Mouse (Mus musculus) lung, embryonic 15.5 days (tissue): Measurements from ENCODE around the gene Pla2g2f. TPM values are rescaled to one million over a fixed set of nuclear protein-coding genes. Genes with fewer than 3 reads are reported as not detected.

ENCODE experiments used
- ATAC-seq: fragments of 200-750 bp; cut with Nextera tagmentation; 2 replicates; pipeline ENCODE4 v1.8.0; 2017; ENCODE audit warnings: moderate number of reproducible peaks, borderline replicate concordance; ENCODE audit not compliant: low FRiP score, low TSS enrichment; ENCODE audit errors: extremely low read depth
- H3K27ac ChIP-seq: fragments of 300-500 bp; sonication (generic); 2 replicates; pipeline ENCODE4 v1.5.1; 2015; ENCODE audit warnings: moderate library complexity, mild to moderate bottlenecking, inconsistent platforms
- H3K27me3 ChIP-seq: fragments of 300-500 bp; sonication (generic); 2 replicates; pipeline ENCODE4 v1.6.1; 2015; ENCODE audit warnings: inconsistent platforms
- H3K36me3 ChIP-seq: fragments of 300-500 bp; sonication (generic); 2 replicates; pipeline ENCODE4 v1.6.1; 2015; ENCODE audit warnings: inconsistent platforms
- H3K4me1 ChIP-seq: fragments of 300-500 bp; sonication (generic); 2 replicates; pipeline ENCODE4 v1.6.1; 2015; ENCODE audit warnings: inconsistent platforms
- H3K4me2 ChIP-seq: fragments of 300-500 bp; sonication (generic); 2 replicates; pipeline ENCODE4 v1.6.1; 2015; ENCODE audit warnings: inconsistent platforms, mild to moderate bottlenecking, moderate library complexity
- H3K4me3 ChIP-seq: fragments of 300-500 bp; sonication (generic); 2 replicates; pipeline ENCODE4 v1.5.1; 2015; ENCODE audit warnings: mild to moderate bottlenecking, inconsistent platforms
- H3K9ac ChIP-seq: fragments of 300-500 bp; sonication (generic); 2 replicates; pipeline ENCODE4 v1.6.1; 2015; ENCODE audit warnings: inconsistent platforms
- H3K9me3 ChIP-seq: fragments of 300-500 bp; sonication (generic); 2 replicates; pipeline ENCODE4 v1.6.1; 2016; ENCODE audit warnings: inconsistent platforms
- WGBS: fragments of 180-500 bp; shearing (Covaris S2); methylation state at CpG from one replicate; pipeline ENCODE4 v1.1.7; 2015; 5-methylcytosine and 5-hydroxymethylcytosine counted together
- polyA plus RNA-seq: library from polyadenylated mRNA; unstranded; fragments of >200 nt; fragmentation: Nextera tagmentation; extraction: Ambion mirVana; gene quantifications from 2 replicates; pipeline ENCODE4 v1.2.1, GENCODE M21; 2015

Gene Pla2g2f
- polyA plus RNA-seq, 1 experiment from 2014 or later: not detected

- H3K4me3 ChIP-seq: no peak overlapping the region
- H3K4me2 ChIP-seq: no peak overlapping the region
- no peaks in the 10 kb centered on the region for H3K9me3 ChIP-seq
- H3K4me1 ChIP-seq: no peaks in the 10 kb centered on the region
- no peak overlapping the region for H3K9ac ChIP-seq
- no peak overlapping the region for H3K27ac ChIP-seq
- H3K27me3 ChIP-seq: peaks cover 3% of the 10 kb centered on the region; the same call in 1 of the 2 replicates
- ATAC-seq: no peak
- no peaks in the 10 kb centered on the region for H3K36me3 ChIP-seq
- 71% methylated on average over 11 of the region's 11 CpGs for WGBS
Observed at GRCm38 (mm10) chr4:138712096-138712495, 45.3 kb downstream of the Pla2g2f start.

- no peaks in the 10 kb centered on the region for H3K36me3 ChIP-seq
- H3K9ac ChIP-seq: no peak overlapping the region
- H3K4me1 ChIP-seq: no peaks in the 10 kb centered on the region
- 64% methylated on average over 17 of the region's 17 CpGs for WGBS
- peaks cover 3% of the 10 kb centered on the region; the same call in 1 of the 2 replicates for H3K27me3 ChIP-seq
- no peaks in the 10 kb centered on the region for H3K9me3 ChIP-seq
- H3K4me3 ChIP-seq: no peak overlapping the region
- ATAC-seq: no peak
- H3K27ac ChIP-seq: no peak overlapping the region
- no peak overlapping the region for H3K4me2 ChIP-seq
Observed at GRCm38 (mm10) chr4:138711051-138711820, 46.2 kb downstream of the Pla2g2f start.

- 87% methylated on average over 11 of the region's 11 CpGs for WGBS
Observed at GRCm38 (mm10) chr4:138710633-138711032, 46.8 kb downstream of the Pla2g2f start.

DNA sequence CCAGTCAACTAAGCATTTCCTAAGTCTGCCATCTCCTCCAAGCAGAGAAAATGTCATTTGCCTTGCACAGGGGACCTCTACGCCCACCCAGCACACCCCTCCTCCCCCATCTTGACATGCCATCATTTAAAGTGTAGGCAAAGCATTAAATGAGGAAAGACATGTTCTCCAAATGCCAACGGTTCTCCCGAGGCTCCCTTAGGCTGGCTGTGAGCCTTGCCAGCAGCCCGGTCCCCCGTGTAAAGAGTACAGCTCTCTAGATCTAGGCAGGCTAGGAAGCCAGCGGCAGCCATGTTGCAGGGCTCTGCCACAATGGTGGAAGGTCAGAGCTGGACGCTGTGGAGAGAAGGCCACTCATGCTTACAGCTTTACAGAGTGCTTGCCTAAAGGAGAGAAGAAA is 47.5 kb downstream of the Pla2g2f start:
- Histone ChIP-seq H3K27ac (no peak overlapping the region), H3K9ac (no peak overlapping the region), H3K9me3 (no peaks in the 10 kb centered on the region), H3K27me3 (peaks cover 3% of the 10 kb centered on the region; the same call in 1 of the 2 replicates), H3K36me3 (no peaks in the 10 kb centered on the region), H3K4me2 (no peak overlapping the region), H3K4me3 (no peak overlapping the region), H3K4me1 (no peaks in the 10 kb centered on the region)
- no peak for ATAC-seq
- WGBS: 68% methylated on average over 7 of the region's 7 CpGs

More at GRCm38 (mm10) chr4:138710633-138711032, 46.8 kb downstream of the Pla2g2f start:
- ATAC-seq: no peak
- no peak overlapping the region for H3K9ac ChIP-seq
- no peak overlapping the region for H3K27ac ChIP-seq
- H3K36me3 ChIP-seq: no peaks in the 10 kb centered on the region
- no peaks in the 10 kb centered on the region for H3K9me3 ChIP-seq
- no peak overlapping the region for H3K4me3 ChIP-seq
- H3K4me1 ChIP-seq: no peaks in the 10 kb centered on the region
- H3K27me3 ChIP-seq: peaks cover 3% of the 10 kb centered on the region; the same call in 1 of the 2 replicates
- H3K4me2 ChIP-seq: no peak overlapping the region

DNA sequence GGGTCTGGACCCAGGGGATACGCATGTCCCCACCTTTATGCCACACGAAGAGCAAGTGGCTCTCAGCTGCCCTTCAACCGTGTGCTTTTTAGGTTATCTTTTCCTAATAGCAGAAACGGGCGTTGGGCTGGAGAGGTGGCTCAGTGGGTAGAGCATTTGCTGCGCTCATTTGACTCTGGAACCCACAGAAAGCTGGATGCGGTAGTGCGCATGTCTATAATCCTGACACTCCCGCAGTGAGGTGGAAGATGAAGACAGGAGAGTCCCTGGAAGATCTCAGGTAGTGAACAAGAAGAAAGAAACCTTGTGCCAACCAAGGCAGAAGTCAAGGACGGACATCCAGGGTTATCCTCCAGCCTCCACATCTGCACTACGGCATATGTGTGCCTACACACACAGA is 48.2 kb downstream of the Pla2g2f start:
- Histone ChIP-seq H3K9me3 (no peaks in the 10 kb centered on the region), H3K36me3 (no peaks in the 10 kb centered on the region), H3K4me3 (no peak overlapping the region), H3K27ac (no peak overlapping the region), H3K9ac (no peak overlapping the region), H3K4me2 (no peak overlapping the region), H3K4me1 (no peaks in the 10 kb centered on the region), H3K27me3 (peaks cover 3% of the 10 kb centered on the region; the same call in 1 of the 2 replicates)
- no peak for ATAC-seq
- 80% methylated on average over 11 of the region's 11 CpGs for WGBS

DNA sequence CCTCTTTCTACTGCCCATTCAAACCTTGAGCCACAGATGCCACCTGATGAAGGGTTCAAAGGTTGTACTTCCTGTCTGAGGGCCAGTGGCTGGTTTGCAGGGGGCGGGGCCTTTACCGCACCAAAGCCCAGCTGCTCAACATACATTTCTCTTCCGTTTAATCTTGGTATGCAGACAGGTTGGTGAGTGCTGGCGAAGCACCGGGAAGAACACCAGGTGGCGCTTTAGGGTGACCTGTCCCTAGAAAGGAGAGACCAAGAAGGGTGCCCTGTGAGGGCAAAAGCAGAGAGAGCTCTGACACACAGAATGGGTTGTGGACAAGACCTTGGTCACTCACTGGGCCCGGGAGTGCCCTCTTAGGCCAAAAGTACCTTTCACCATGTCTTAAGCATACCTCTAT is 48.8 kb downstream of the Pla2g2f start:
- Histone ChIP-seq H3K4me2 (no peak overlapping the region), H3K9me3 (no peaks in the 10 kb centered on the region), H3K27me3 (peaks cover 3% of the 10 kb centered on the region; the same call in 1 of the 2 replicates), H3K36me3 (no peaks in the 10 kb centered on the region), H3K27ac (no peak overlapping the region), H3K4me3 (no peak overlapping the region), H3K4me1 (no peaks in the 10 kb centered on the region), H3K9ac (no peak overlapping the region)
- 4% methylated on average over 7 of the region's 7 CpGs for WGBS
- ATAC-seq: no peak

DNA sequence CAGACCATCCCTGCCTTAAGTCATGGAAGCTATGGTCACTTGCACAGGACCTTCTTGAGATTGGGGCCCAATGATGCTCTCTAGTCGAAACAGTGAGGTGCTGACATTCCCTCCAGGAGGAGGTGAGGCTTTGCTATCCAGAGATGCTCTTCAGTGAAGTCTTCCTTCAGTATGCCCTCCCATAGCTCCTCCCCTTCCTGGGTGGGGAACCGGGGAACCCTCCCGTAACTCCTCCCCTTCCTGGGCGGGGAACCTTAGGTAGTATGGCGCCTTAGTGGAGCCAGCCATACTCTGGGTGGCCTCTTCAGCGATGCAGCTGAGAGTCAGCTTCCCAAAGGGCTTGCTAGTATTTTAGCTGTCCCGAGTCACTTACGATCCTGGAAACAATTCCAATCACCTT is 50.8 kb downstream of the Pla2g2f start:
- WGBS: 89% methylated on average over 8 of the region's 8 CpGs
- no peaks in the 10 kb centered on the region for H3K36me3 ChIP-seq
- no peak for ATAC-seq
- H3K9me3 ChIP-seq: no peaks in the 10 kb centered on the region
- no peak overlapping the region for H3K4me3 ChIP-seq
- no peak overlapping the region for H3K4me2 ChIP-seq
- no peak overlapping the region for H3K9ac ChIP-seq
- no peaks in the 10 kb centered on the region for H3K4me1 ChIP-seq
- no peak overlapping the region for H3K27ac ChIP-seq
- peaks cover 3% of the 10 kb centered on the region; the same call in 1 of the 2 replicates for H3K27me3 ChIP-seq

DNA sequence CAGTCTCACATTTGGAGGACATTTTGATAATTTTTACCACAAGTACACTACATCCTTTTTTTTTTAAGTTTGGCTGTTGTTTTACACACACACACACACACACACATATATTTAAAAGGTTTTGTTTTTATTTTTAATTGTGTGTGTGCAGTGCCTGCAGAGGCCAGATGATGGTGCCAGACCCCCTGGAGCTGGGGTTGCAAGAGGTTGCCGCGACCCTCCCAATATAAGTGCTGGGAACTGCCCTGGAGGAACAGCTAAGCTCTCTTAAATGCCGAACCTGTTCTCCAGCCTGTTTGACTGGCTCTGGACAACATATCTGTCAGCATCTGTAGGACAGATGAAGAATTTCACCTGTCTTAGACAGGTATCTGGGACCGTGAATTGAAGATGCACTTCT is 53.3 kb downstream of the Pla2g2f start:
- no peaks in the 10 kb centered on the region for H3K9me3 ChIP-seq
- no peaks in the 10 kb centered on the region; the same call in 1 of the 2 replicates for H3K27me3 ChIP-seq
- 80% methylated on average over 4 of the region's 4 CpGs for WGBS
- H3K36me3 ChIP-seq: no peaks in the 10 kb centered on the region
- H3K9ac ChIP-seq: no peak overlapping the region
- no peak for ATAC-seq
- H3K4me3 ChIP-seq: no peak overlapping the region
- H3K4me1 ChIP-seq: no peaks in the 10 kb centered on the region
- H3K4me2 ChIP-seq: no peak overlapping the region
- H3K27ac ChIP-seq: no peak overlapping the region

GRCm38 (mm10) chr4:138703591-138703990 is 53.8 kb downstream of the Pla2g2f start:
- Histone ChIP-seq H3K4me2 (no peak overlapping the region), H3K27ac (no peak overlapping the region), H3K9ac (no peak overlapping the region), H3K36me3 (no peaks in the 10 kb centered on the region), H3K27me3 (no peaks in the 10 kb centered on the region; the same call in 1 of the 2 replicates), H3K4me3 (no peak overlapping the region), H3K4me1 (no peaks in the 10 kb centered on the region), H3K9me3 (no peaks in the 10 kb centered on the region)
- ATAC-seq: no peak
- WGBS: 66% methylated on average over 7 of the region's 7 CpGs

- Histone ChIP-seq H3K36me3 (no peaks in the 10 kb centered on the region), H3K4me1 (no peaks in the 10 kb centered on the region), H3K9me3 (no peaks in the 10 kb centered on the region), H3K4me2 (no peak overlapping the region), H3K27me3 (no peaks in the 10 kb centered on the region; the same call in 1 of the 2 replicates), H3K4me3 (no peak overlapping the region), H3K27ac (no peak overlapping the region), H3K9ac (no peak overlapping the region)
- no peak for ATAC-seq
- WGBS: 69% methylated on average over 8 of the region's 8 CpGs
Observed at GRCm38 (mm10) chr4:138702528-138702927, 54.9 kb downstream of the Pla2g2f start.

GRCm38 (mm10) chr4:138702031-138702430 is 55.4 kb downstream of the Pla2g2f start:
- Histone ChIP-seq H3K4me1 (no peaks in the 10 kb centered on the region), H3K4me2 (no peak overlapping the region), H3K9ac (no peak overlapping the region), H3K27me3 (no peaks in the 10 kb centered on the region; the same call in 1 of the 2 replicates), H3K27ac (no peak overlapping the region), H3K4me3 (no peak overlapping the region), H3K9me3 (no peaks in the 10 kb centered on the region), H3K36me3 (no peaks in the 10 kb centered on the region)
- ATAC-seq: no peak
- WGBS: 67% methylated on average over 2 of the region's 2 CpGs

- Histone ChIP-seq H3K27ac (no peak overlapping the region), H3K9ac (no peak overlapping the region), H3K4me3 (no peak overlapping the region), H3K4me1 (no peaks in the 10 kb centered on the region), H3K4me2 (no peak overlapping the region), H3K36me3 (no peaks in the 10 kb centered on the region), H3K27me3 (no peaks in the 10 kb centered on the region; the same call in 1 of the 2 replicates), H3K9me3 (no peaks in the 10 kb centered on the region)
- no peak for ATAC-seq
- 55% methylated on average over 8 of the region's 8 CpGs for WGBS
Observed at GRCm38 (mm10) chr4:138701111-138701510, 56.3 kb downstream of the Pla2g2f start.
